Mouse (Mus musculus) activated CD4-positive, CD25-positive, alpha-beta regulatory T cell, adult 4 months (primary cell): ENCODE measurements at regions not wholly inside any gene's neighbourhood (a gene's known extent, or its start where the extent isn't known, plus 50 kb on each side); places are given as distances from the start of the nearest gene placed in this dataset.
"Not testable (repeated sequence)": the region's sequence is repeated elsewhere in the genome, so short reads cannot be mapped to it uniquely, and the experiment has no call there.

Experiments used
- ATAC-seq: one replicate; pipeline ENCODE4 v1.8.0; 2017

- ATAC-seq: no peak
These were observed 136.9 kb upstream of the Rybp start for GRCm38 (mm10) chr6:100424181-100424580.

GRCm38 (mm10) chr6:100423636-100424035, 136.4 kb upstream of the Rybp start:
- ATAC-seq: no peak

- no peak for ATAC-seq
These were observed 135.3 kb upstream of the Rybp start for GRCm38 (mm10) chr6:100422603-100423002.

GRCm38 (mm10) chr6:100421706-100422578, 134.7 kb upstream of the Rybp start:
- ATAC-seq: no peak

GRCm38 (mm10) chr6:100420602-100421001, 133.3 kb upstream of the Rybp start:
- no peak for ATAC-seq

GRCm38 (mm10) chr6:100419782-100420540, 132.7 kb upstream of the Rybp start:
- ATAC-seq: no peak

DNA sequence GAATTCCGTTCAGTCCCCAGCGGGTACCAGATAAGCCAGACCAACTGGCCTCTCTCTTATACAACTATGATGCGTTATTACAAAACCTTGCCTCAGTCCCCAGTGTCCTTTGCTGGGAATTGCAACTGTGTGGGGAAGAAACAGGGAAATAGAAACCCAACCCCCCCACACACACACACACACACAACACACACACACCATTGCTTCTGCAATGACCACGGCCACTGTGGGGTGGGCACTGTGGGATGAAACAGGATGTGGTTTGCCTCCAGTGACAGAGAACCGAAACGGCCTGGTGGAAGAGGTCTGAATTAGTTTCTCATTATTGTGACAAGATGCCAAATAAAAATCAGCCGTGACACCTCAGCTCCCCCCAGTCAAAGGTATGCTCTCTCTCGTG, 128.8 kb upstream of the Rybp start:
- ATAC-seq: no peak

- no peak for ATAC-seq
These were observed 128.2 kb upstream of the Rybp start for GRCm38 (mm10) chr6:100415514-100415913.

DNA sequence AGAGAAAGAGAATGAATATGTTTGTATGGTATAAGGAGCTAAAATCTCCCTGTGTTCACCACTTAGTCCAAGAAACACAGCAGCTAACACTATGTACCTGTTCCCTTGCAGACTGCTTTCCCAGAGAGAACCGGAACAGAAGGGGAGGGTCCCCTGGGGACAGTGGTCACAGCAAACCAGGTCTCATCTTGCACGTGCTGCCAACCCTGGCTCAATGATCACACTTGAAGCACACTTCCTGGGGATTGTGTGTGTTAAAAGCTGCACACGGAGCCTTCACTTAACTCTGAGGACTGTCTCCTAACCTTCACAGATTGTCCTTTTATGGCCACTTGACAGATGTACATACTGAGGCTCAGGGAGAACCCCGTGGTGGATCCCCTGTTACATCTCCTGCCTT, 127.6 kb upstream of the Rybp start:
- ATAC-seq: no peak

GRCm38 (mm10) chr6:100412486-100412885, 125.2 kb upstream of the Rybp start:
- ATAC-seq: no peak

DNA sequence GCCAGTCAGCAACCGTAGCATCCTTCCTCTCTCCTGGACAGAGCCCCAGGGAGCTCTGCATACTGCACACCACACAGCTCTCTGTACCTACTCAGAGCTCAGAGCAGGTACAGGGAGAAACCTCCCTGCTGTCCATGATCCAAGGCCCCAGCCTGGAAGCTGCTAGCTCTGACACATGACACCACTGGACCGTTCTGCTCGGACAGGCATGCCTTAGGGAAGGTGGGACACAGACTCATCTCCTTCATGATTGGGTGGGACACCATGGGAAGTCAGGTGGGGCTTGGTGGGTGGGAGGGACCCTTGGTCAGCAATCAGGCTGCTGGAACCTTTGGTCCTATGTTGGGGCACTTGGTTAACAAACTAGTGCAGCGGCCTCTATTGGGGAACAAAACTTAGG, 124.7 kb upstream of the Rybp start:
- no peak for ATAC-seq

DNA sequence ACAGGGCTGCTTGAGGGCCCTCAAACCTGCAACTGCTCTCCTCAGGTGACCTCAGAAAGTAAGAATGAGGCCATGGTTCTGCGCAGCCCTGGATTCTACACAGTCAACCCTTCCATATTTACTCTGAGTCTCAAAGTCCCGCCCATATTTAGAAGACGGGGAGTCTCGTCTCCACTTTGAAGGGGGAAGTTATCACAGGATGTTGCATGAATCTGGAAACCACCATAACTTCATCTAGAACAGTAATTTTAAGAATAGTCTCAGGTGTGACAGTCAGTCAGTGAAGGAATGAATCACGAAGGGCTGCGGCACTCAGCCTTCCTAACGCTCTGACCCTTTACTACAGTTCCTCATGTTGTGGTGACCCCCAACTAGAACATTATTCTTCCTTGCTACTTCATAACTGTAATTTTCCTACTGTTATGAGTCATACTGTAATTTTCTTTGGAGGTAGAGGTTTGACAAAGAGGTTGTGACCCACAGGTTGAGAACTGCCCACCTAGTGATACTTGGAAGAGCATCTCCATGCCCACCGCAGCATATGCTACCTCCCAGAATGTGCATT, 122.9 kb upstream of the Rybp start:
- ATAC-seq: no peak

DNA sequence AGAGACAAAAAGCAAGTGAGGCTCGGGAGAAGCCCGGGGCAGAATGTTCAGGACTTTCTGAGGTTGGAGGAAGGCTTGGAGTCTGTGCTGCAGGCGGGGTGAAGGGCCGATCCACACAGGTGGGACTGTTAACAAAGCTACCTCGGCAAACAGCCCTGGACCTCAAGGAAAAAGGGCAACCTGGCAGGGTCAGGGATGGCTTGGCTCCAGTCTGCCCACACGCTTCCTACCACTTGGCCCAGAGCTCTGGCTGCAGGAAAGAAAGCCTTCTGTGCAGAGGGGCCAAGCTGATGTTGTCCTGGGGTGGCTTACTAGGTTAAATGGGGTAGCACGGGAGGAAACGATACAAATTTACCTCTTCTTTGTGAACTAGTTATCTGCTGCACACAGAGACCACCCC, 121.5 kb upstream of the Rybp start:
- no peak for ATAC-seq

DNA sequence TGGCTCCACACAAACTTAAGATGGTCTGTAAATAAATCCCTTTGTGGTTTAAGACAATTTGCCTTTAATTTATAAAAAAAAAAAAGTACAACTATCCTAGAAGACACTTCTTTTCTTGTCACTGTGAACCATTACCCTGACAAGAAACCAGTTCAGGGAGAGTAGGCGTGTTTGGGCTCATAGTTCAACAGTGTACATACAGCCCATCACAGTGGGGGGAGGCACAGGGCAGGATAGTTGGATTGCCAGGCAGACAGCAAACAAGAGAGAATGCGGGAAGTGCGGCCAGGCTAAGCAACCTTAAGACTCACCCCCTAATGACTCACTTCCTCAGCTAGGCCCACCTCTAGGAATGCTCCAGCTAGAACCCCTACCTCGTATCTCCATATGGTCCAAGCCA, 119.2 kb upstream of the Rybp start:
- ATAC-seq: no peak

DNA sequence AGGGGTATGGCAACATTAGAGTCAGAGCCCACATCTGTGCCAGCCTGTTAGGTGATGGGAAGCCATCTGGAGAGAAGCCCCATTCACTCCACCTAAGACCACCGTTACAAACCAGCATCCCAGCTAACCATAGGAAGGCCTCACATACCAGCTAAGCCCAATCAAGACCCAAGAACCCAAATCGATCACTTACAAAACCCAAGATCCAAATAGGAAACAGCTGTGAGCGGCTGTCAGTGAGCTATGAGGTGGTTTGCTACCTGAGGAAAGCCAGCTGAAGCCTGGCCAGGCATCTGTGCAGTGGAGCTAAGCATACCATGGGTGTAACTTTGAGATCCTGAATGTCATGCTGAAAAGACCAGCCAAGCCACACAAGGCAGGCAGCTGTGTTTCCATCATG, 116.9 kb upstream of the Rybp start:
- ATAC-seq: no peak

- ATAC-seq: no peak
These were observed 115.4 kb upstream of the Rybp start for GRCm38 (mm10) chr6:100402716-100403115.

GRCm38 (mm10) chr6:100401728-100402127, 114.4 kb upstream of the Rybp start:
- no peak for ATAC-seq

DNA sequence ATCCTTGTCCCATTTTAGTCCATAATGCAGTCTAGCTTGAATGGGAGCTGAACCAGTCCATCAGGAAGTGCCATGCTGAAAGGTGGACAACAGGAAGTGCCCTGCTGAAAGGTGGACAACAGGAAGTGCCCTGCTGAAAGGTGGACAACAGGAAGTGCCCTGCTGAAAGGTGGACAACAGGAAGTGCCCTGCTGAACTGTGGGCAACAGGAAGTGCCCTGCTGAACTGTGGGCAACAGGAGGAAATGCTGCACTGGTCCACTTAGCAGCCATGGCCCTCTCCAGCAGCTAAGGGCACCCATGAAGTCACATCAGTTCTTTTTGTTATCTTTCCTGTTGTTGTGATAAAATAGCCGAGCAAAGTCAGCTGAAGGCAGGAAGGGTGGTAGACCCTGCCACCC, 112.1 kb upstream of the Rybp start:
- ATAC-seq: not testable (repeated sequence)

- ATAC-seq: no peak
These were observed 109.3 kb upstream of the Rybp start for GRCm38 (mm10) chr6:100396311-100397200.

DNA sequence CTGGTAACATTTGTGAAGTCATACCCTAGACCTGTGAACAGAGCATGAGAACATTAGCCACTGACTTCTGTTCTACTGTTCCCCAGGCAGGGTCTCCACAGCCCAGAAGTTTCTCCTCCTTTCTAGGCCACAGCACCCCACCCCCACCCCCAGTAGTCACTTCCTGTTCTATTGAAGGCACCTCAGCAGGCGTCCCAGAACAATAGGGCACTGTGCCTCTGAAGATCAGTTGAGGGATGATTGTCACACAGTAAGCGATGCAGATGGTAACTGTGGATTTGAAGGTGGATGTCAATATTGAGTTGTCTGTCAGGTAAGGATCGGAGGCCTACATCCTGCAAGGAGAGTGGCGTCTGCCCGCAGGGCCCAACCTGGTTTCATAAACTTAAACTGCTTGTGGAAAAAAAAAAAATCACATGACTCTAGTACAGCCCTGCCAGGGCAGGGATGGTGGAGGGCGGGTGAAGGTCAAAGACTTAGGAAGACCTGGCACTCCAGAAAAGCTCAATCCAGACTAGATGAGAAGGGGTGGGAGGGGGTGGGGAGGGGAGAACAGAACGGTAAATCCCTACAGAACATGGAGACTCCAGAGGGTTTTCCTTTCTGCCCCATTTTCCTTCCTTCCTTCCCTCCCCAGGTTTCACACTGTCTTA, 103.1 kb upstream of the Rybp start:
- ATAC-seq: no peak

- ATAC-seq: no peak
These were observed 99.8 kb upstream of the Rybp start for GRCm38 (mm10) chr6:100387042-100387441.

GRCm38 (mm10) chr6:100385640-100386039, 98.4 kb upstream of the Rybp start:
- ATAC-seq: no peak
